9 mouse cellular contexts compared by ENCODE assay signal in the genomic region with DNA sequence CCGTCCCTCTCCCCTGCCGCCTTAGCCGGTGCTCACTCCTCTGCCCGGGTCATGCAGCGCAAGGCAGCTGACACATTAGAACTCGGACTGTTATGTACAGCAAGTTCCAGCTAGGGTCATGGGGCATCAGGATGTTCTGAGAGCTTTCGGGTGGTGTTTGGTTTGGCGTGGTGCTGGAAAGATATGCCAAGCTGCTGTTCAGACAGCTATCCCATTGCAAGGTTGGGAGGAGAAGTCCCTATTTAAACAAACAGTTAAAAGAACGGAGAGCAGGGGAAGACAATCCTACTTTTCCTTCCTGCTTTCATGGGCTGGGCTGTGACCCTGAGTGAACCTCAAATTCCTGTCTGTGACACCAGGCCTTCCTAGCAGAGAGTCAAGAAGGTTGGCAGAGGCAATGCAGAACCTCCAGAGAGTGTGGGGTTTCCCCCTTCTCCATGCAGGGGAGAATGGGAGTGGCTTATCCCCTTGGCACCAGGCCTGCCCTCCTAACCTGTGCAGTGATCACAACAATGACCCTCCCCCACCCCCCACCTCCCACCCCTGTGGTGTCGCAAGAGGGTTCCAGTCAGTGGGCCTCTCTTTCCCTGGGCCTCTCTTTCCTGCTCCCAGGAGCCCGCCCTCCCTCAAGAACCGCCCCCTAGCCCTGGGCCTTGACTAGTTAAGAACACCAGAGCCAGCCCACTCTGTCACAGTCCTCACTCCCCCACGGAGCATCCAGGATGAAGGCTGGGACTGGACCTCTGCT. TPM values are rescaled to one million over a fixed set of nuclear protein-coding genes. Genes with fewer than 3 reads are reported as not detected.
DNase-seq lines count a peak whose midpoint lies in the region; ATAC-seq and TF ChIP-seq lines count a peak whose summit lies in the region.
"Had no signal": no experiment of that assay in that cellular context is flagged by ENCODE, and none has a peak within 500 bp of the region (broad histone marks: within the 10 kb centered on the region; RNA-seq: fewer than 3 reads in every experiment).

A gene (plus strand): TSS at position 546 of the 748 bp plus-strand sequence.

- TF ChIP-seq POLR2A in CH12.LX (IDR thresholded peaks at IDR 0.05; ENCODE audit: low read depth, low read length) = no peak

- TF ChIP-seq EP300 in CH12.LX (IDR thresholded peaks at IDR 0.05; ENCODE audit: low read length) = no peak

- H3K79me2 ChIP-seq in CH12.LX (replicated peaks; ENCODE audit: control insufficient read depth, extremely low read depth, insufficient read depth, poor library complexity, severe bottlenecking) = no peaks in the 10 kb centered on the region

- no peak within 1 kb of the TSS for H3K9ac ChIP-seq in CH12.LX (ENCODE audit: insufficient read depth, low read depth)
- H3K9ac ChIP-seq in kidney, postnatal 0 days (ENCODE audit: low read depth, low read length) = peak within 1 kb of the TSS; percentile 39; the same call in 1 of the 2 replicates

- H3K4me1 ChIP-seq in CH12.LX (ENCODE audit: control insufficient read depth in 1 of 2, insufficient read depth in 2 of 2) = peaks cover 7 to 11% of the 10 kb centered on the region in 2 experiments
- H3K4me1 ChIP-seq in kidney, postnatal 0 days (replicated peaks; ENCODE audit: insufficient read depth, low read length) = peaks cover 6% of the 10 kb centered on the region

- DNase-seq in CH12.LX (ENCODE audit: extremely low read depth) = peak; percentile 17
- peak; percentile 48 for DNase-seq in c-Kit-positive CD71-negative TER-119-negative erythroid progenitor cells, embryonic 14.5 days (ENCODE audit: low read depth)
- peak; percentile 54 to 67 for DNase-seq in heart, adult 9 months (ENCODE audit: low spot score in 2 of 2)
- peak; percentile 92 for DNase-seq in kidney, postnatal 0 days (ENCODE audit: low spot score)
- peak; percentile 87 for DNase-seq in lung, postnatal 36 days
- DNase-seq in urinary bladder, postnatal 36 days (ENCODE audit: low spot score in 2 of 2) = peak; percentile 43 to 52
- DNase-seq in cerebellum, adult 11-12 months = no peak
- DNase-seq in thymus, postnatal 25 days = no peak

- peaks cover 10% of the 10 kb centered on the region for H3K27me3 ChIP-seq in CH12.LX (replicated peaks)
- no peaks in the 10 kb centered on the region for H3K27me3 ChIP-seq in kidney, postnatal 0 days (ENCODE audit: insufficient read depth, low read length)

- TF ChIP-seq RAD21 in CH12.LX (IDR thresholded peaks at IDR 0.05; ENCODE audit: low read depth, low read length) = no peak

- no peak within 1 kb of the TSS for H3K4me3 ChIP-seq in CH12.LX (replicated peaks in 1 of 3; ENCODE audit: low read depth in 2 of 3, low read length in 2 of 3, poor library complexity in 1 of 3)
- peak within 1 kb of the TSS; percentile 18; the same call in 1 of the 2 replicates for H3K4me3 ChIP-seq in kidney, postnatal 0 days (replicated peaks; ENCODE audit: low read depth, low read length)

- WGBS in kidney, postnatal 0 days = 15% methylated on average over 13 of the region's 13 CpGs

- in situ Hi-C loops in CH12.LX (cut with MboI; ENCODE audit: low pct_ligation_motif_present, low pct_unique_long_range_greater_than_20kb, low sequenced_read_pairs) = no loop called here

- ATAC-seq in kidney, postnatal 0 days (replicated peaks; ENCODE audit: low FRiP score, low read depth) = peak; percentile 95

- H3K4me2 ChIP-seq in CH12.LX (ENCODE audit: insufficient read depth, low read depth, poor library complexity, severe bottlenecking) = no peak within 1 kb of the TSS
- peak within 1 kb of the TSS; percentile 44; the same call in 1 of the 2 replicates for H3K4me2 ChIP-seq in kidney, postnatal 0 days (ENCODE audit: low read length)

- TF ChIP-seq CTCF in CH12.LX (conservative IDR thresholded peaks at IDR 0.05 in 1 of 2, IDR thresholded peaks at IDR 0.05 in 1 of 2; ENCODE audit: low read depth in 2 of 2, low read length in 2 of 2) = no peak
- TF ChIP-seq CTCF in kidney, postnatal 0 days (IDR thresholded peaks at IDR 0.05; ENCODE audit: low read depth) = no peak

- peaks cover 18% of the 10 kb centered on the region for H3K9me3 ChIP-seq in CH12.LX (replicated peaks; ENCODE audit: low read length)
- H3K9me3 ChIP-seq in kidney, postnatal 0 days (replicated peaks; ENCODE audit: low read length) = no peaks in the 10 kb centered on the region

- no peak within 1 kb of the TSS for H3K27ac ChIP-seq in CH12.LX (ENCODE audit: insufficient read depth, low read depth)
- peak within 1 kb of the TSS; percentile 76 for H3K27ac ChIP-seq in kidney, postnatal 0 days

- no peaks in the 10 kb centered on the region for H3K36me3 ChIP-seq in CH12.LX (replicated peaks in 1 of 2; ENCODE audit: control insufficient read depth in 1 of 2, insufficient read depth in 1 of 2, low read length in 1 of 2)
- no peaks in the 10 kb centered on the region for H3K36me3 ChIP-seq in kidney, postnatal 0 days (ENCODE audit: insufficient read depth, low read length)

- dilution Hi-C loops in CH12.LX (cut with MboI; ENCODE audit: extremely low pct_ligation_motif_present, extremely low pct_unique_long_range_greater_than_20kb, low sequenced_read_pairs) = no loop called here

TF ChIP-seq in CH12.LX, 34 proteins besides CTCF, POLR2A, EP300 and RAD21:
- TF ChIP-seq KAT2A (IDR thresholded peaks at IDR 0.05; ENCODE audit: insufficient replicate concordance, low read length) (no peak), ETS1 (conservative IDR thresholded peaks at IDR 0.05; ENCODE audit: low read depth, low read length) (no peak), PAX5 (IDR thresholded peaks at IDR 0.05; ENCODE audit: low read length) (no peak), NRF1 (IDR thresholded peaks at IDR 0.05; ENCODE audit: low read depth, low read length) (no peak), MXI1 (IDR thresholded peaks at IDR 0.05; ENCODE audit: low read depth, low read length) (no peak), JUND (conservative IDR thresholded peaks at IDR 0.05; ENCODE audit: low read depth, low read length) (no peak), RCOR1 (conservative IDR thresholded peaks at IDR 0.05; ENCODE audit: low read depth, low read length) (no peak), ZC3H11A (IDR thresholded peaks at IDR 0.05; ENCODE audit: low read depth, low read length) (no peak), TCF12 (IDR thresholded peaks at IDR 0.05; ENCODE audit: low read depth, low read length) (no peak), MAFK (IDR thresholded peaks at IDR 0.05; ENCODE audit: insufficient replicate concordance, low read length) (no peak), CHD2 (IDR thresholded peaks at IDR 0.05; ENCODE audit: low read length) (no peak), USF2 (conservative IDR thresholded peaks at IDR 0.05; ENCODE audit: low read depth, low read length) (no peak)

RNA-seq across cellular contexts. Expression of the gene that starts here (rescaled TPM):
- total RNA-seq in CH12.LX (2012; rRNA removed) (0.04 TPM in 1 of 2 replicates, not detected in the other), CH12.LX (2014; rRNA removed) (0.30 TPM in 1 of 2 replicates, not detected in the other)
- polyA plus RNA-seq in CH12.LX (2012; ENCODE audit: insufficient read length, low read depth) = 0.27 TPM in 1 of 2 replicates, not detected in the other
- 32.1 and 34.6 TPM in 2 replicates for polyA plus RNA-seq in kidney, postnatal 0 days (2015; fragmentation: Nextera tagmentation; extraction: Ambion mirVana)
- total RNA-seq: MEL had no signal

Comparison
In these comparisons a context has a peak if more than half of its experiments do, and no peak if none do; other contexts are left out.
1. RNA of the gene that starts here (polyA plus RNA-seq): 32.1 to 34.6 TPM in kidney, postnatal 0 days; 0.27 TPM in CH12.LX; every median in the first group is over 10 times any median in the second.
2. Peak in DNase-seq in CH12.LX; RNA of the gene not detected or under 1 TPM.
3. DNase-seq: peak in c-Kit-positive CD71-negative TER-119-negative erythroid progenitor cells, embryonic 14.5 days (single experiment), heart, adult 9 months (2 of 2), kidney, postnatal 0 days (single experiment), lung, postnatal 36 days (single experiment) and urinary bladder, postnatal 36 days (2 of 2); none in cerebellum, adult 11-12 months (single experiment) and thymus, postnatal 25 days (single experiment).